Mouse (Mus musculus): ENCODE measurements around the gene Csrnp1. TPM values are rescaled to one million over a fixed set of nuclear protein-coding genes. Genes with fewer than 3 reads are reported as not detected.

The Csrnp1 gene
- polyA plus RNA-seq, 1 experiment from 2014 or later, result 5.1 TPM

DNA sequence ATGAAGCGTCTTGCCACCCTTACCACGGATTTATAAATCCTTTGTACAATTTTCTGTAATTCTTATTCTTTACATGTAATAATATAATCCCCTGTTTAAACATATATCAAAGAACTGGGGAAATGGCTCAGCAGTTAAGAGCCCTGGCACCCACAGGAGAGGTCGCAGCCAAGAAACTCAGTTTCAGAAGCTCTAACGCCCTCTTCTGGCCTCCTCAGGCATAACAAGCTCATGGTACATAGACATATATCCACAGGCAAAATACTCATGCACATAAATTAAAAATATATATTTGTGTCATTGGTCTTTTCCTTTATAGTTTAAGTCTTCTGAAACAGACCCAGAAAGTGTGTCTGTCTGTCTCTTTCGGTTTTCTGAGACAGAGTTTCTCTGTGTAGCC is 9.8 kb downstream of the Csrnp1 start:
- Histone ChIP-seq H3K9ac (ENCODE audit: low read depth, low read length) (no peak overlapping the region), H3K9me3 (ENCODE audit: control insufficient read depth, low read length) (no peaks in the 10 kb centered on the region), H3K27me3 (replicated peaks; ENCODE audit: control insufficient read depth, insufficient read depth, low read length) (no peaks in the 10 kb centered on the region), H3K4me3 (ENCODE audit: low read length) (no peak overlapping the region), H3K4me2 (ENCODE audit: low read depth, low read length) (no peak overlapping the region), H3K4me1 (ENCODE audit: control insufficient read depth, insufficient read depth, low read length) (peaks cover 30% of the 10 kb centered on the region), H3K27ac (ENCODE audit: low read length) (no peak overlapping the region), H3K36me3 (ENCODE audit: control insufficient read depth, insufficient read depth, low read length) (peaks cover 13% of the 10 kb centered on the region)
- 80% methylated on average over 5 of the region's 5 CpGs for WGBS
- ATAC-seq, result no peak

DNA sequence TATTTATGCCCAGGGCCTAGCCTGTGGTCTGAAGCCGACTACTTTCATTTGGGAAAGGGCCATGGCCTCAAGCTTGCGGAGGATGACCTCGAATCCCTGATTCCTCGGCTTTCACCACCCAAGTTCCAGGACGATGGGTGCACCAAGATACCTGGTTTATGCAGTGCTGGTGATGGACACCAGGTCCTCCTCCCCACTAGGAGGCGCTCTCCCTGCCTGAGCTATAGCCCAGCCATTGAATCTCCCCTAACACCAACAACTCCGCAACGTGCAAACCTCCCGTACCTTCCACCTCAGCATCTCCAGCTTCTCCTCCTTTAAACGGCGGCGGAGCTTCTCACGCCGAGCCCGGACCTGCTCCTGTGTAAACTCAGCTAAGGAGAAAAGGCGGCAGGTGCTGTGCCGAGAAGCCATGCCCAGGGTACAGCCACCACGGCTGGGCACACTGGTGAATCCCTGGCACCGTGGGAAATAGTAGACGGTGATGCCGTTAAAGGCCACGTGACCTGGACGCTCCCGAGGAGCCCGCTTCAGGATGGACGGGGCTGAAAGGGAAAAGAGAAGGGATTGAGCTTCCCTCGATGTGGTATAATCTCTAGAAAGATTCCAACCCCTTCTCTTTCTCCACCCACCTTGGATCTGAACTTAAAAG is 10.5 kb downstream of the Csrnp1 start:
- H3K9ac ChIP-seq (ENCODE audit: low read depth, low read length), result no peak overlapping the region
- no peak overlapping the region for H3K4me2 ChIP-seq (ENCODE audit: low read depth, low read length)
- H3K4me1 ChIP-seq (ENCODE audit: control insufficient read depth, insufficient read depth, low read length), result peaks cover 29% of the 10 kb centered on the region
- ATAC-seq, result no peak
- H3K27ac ChIP-seq (ENCODE audit: low read length), result no peak overlapping the region
- peaks cover 13% of the 10 kb centered on the region for H3K36me3 ChIP-seq (ENCODE audit: control insufficient read depth, insufficient read depth, low read length)
- no peaks in the 10 kb centered on the region for H3K9me3 ChIP-seq (ENCODE audit: control insufficient read depth, low read length)
- WGBS, result 92% methylated on average over 27 of the region's 27 CpGs
- no peaks in the 10 kb centered on the region for H3K27me3 ChIP-seq (replicated peaks; ENCODE audit: control insufficient read depth, insufficient read depth, low read length)
- H3K4me3 ChIP-seq (ENCODE audit: low read length), result no peak overlapping the region

DNA sequence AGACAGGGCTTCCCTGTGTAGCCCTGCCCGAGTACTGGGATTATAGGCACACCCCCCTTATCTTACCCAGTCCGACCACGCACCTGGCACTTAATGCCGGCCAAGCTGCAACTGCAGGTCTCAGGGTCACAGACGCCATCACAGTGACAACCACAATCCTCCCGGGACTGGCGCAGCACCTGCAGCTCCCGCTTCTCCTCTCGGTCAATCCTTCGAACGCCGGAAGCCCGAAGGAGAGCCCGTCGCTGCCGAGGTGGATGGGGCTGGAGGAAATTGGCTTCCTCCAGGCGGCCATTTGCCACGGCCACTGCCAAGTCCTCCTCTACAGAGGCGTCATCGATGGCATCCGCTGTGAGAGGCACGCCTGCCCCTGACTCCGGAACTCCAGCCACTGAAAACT is 11.2 kb downstream of the Csrnp1 start:
- WGBS, result 92% methylated on average over 23 of the region's 23 CpGs
- peaks cover 22% of the 10 kb centered on the region for H3K4me1 ChIP-seq (ENCODE audit: control insufficient read depth, insufficient read depth, low read length)
- no peak overlapping the region for H3K9ac ChIP-seq (ENCODE audit: low read depth, low read length)
- no peaks in the 10 kb centered on the region for H3K9me3 ChIP-seq (ENCODE audit: control insufficient read depth, low read length)
- H3K4me2 ChIP-seq (ENCODE audit: low read depth, low read length), result no peak overlapping the region
- H3K36me3 ChIP-seq (ENCODE audit: control insufficient read depth, insufficient read depth, low read length), result peaks cover 13% of the 10 kb centered on the region
- H3K27me3 ChIP-seq (replicated peaks; ENCODE audit: control insufficient read depth, insufficient read depth, low read length), result no peaks in the 10 kb centered on the region
- H3K27ac ChIP-seq (ENCODE audit: low read length), result no peak overlapping the region
- no peak for ATAC-seq
- no peak overlapping the region for H3K4me3 ChIP-seq (ENCODE audit: low read length)

DNA sequence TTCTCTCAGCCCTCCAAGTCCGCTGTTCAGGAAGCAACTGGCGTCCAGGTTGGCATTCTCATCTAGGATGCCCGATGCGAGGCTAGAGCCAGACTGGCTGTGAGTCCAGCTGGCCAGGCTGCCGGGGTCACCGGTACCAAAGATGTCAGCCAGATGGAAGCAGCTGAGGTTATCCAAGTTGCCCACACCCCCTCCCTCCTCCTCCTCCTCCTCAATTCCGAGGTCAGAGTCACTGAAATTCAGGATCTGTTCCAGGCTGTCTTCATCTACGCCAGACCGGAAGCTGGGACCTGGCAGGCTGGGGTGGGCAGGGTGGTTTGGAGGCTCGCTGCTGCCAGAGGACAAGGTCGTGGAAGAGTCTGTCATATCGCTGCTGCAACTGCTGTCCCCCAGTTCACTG is 11.9 kb downstream of the Csrnp1 start:
- Histone ChIP-seq H3K27ac (ENCODE audit: low read length) (no peak overlapping the region), H3K9ac (ENCODE audit: low read depth, low read length) (no peak overlapping the region), H3K27me3 (replicated peaks; ENCODE audit: control insufficient read depth, insufficient read depth, low read length) (no peaks in the 10 kb centered on the region), H3K36me3 (ENCODE audit: control insufficient read depth, insufficient read depth, low read length) (peaks cover 13% of the 10 kb centered on the region), H3K4me2 (ENCODE audit: low read depth, low read length) (no peak overlapping the region), H3K9me3 (ENCODE audit: control insufficient read depth, low read length) (no peaks in the 10 kb centered on the region), H3K4me1 (ENCODE audit: control insufficient read depth, insufficient read depth, low read length) (peaks cover 15% of the 10 kb centered on the region), H3K4me3 (ENCODE audit: low read length) (no peak overlapping the region)
- 84% methylated on average over 12 of the region's 12 CpGs for WGBS
- ATAC-seq, result no peak

DNA sequence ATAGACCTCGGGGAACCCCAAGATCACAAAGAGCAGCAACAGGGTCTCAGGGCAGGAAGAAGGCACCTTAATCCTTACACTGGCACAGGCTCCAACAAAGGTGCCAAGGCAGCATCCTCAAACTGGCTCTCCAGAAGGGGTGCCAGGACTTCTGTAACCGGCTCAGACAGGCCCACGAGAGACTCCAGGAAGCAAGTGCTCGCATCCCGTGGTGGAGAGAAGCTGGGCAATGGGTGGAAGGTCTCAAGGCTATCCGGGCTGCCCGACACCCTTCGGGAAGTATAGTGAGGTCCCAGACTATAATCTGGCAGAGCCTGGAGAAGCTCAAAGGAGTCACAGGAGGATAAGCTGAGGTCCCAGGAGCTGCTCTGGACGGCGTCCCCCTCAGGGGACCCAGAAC is 12.3 kb downstream of the Csrnp1 start:
- Histone ChIP-seq H3K4me3 (ENCODE audit: low read length) (no peak overlapping the region), H3K36me3 (ENCODE audit: control insufficient read depth, insufficient read depth, low read length) (peaks cover 13% of the 10 kb centered on the region), H3K27ac (ENCODE audit: low read length) (no peak overlapping the region), H3K4me2 (ENCODE audit: low read depth, low read length) (no peak overlapping the region), H3K9ac (ENCODE audit: low read depth, low read length) (no peak overlapping the region), H3K9me3 (ENCODE audit: control insufficient read depth, low read length) (no peaks in the 10 kb centered on the region), H3K4me1 (ENCODE audit: control insufficient read depth, insufficient read depth, low read length) (peaks cover 11% of the 10 kb centered on the region), H3K27me3 (replicated peaks; ENCODE audit: control insufficient read depth, insufficient read depth, low read length) (no peaks in the 10 kb centered on the region)
- no peak for ATAC-seq
- WGBS, result 94% methylated on average over 10 of the region's 10 CpGs

DNA sequence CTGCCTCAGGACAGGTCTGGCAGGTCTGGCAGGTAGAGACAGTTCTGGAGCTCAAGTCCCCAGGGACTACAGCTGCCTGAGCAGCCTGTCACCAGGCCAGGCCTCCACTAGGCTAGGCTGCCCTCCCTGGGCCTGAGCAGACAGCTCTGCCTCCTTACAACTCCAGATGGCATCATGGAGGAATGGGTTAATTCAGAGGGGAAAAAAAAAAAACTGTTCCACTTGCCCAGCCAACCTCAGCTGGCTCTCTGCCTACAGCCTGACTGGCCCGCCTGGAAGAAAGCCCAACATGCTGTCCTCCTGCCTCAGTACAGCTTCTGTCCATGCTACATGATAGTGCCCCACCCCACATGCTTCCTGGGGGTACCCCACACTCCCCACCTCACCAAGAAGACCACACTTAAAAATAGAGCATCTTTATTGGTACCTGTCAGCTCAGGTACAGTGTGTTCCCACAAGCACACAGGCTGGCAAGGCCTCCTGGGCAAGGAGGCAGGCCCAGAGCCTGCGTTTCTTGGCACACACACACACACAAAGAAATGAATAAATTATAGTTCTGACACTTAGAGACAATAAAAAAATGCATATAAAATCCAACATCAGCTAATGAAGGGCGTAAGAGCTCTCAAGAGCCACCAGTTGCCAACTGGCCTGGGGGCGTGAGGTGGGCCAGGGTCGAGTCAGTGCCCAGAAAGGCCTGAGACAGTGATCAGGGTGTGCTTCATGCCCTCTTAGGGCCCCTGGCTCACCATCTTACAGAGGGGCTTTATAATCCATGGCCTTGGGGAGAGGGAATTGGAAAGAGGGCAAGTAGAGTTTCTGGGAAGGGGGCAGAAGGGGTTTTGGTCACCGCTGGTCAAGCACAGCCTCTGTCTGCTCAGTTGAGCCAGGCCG is 13.4 kb downstream of the Csrnp1 start:
- H3K27me3 ChIP-seq (replicated peaks; ENCODE audit: control insufficient read depth, insufficient read depth, low read length), result no peaks in the 10 kb centered on the region
- no peak overlapping the region for H3K4me2 ChIP-seq (ENCODE audit: low read depth, low read length)
- no peak; the same call in 1 of the 2 replicates for ATAC-seq
- H3K4me1 ChIP-seq (ENCODE audit: control insufficient read depth, insufficient read depth, low read length), result 0 out of 2 replicates have a peak, but pooled peaks cover 2% of the 10 kb centered on the region
- H3K36me3 ChIP-seq (ENCODE audit: control insufficient read depth, insufficient read depth, low read length), result peaks cover 13% of the 10 kb centered on the region
- no peak overlapping the region for H3K4me3 ChIP-seq (ENCODE audit: low read length)
- WGBS, result 79% methylated on average over 7 of the region's 7 CpGs
- no peak overlapping the region for H3K9ac ChIP-seq (ENCODE audit: low read depth, low read length)
- no peaks in the 10 kb centered on the region for H3K9me3 ChIP-seq (ENCODE audit: control insufficient read depth, low read length)
- no peak overlapping the region for H3K27ac ChIP-seq (ENCODE audit: low read length)

DNA sequence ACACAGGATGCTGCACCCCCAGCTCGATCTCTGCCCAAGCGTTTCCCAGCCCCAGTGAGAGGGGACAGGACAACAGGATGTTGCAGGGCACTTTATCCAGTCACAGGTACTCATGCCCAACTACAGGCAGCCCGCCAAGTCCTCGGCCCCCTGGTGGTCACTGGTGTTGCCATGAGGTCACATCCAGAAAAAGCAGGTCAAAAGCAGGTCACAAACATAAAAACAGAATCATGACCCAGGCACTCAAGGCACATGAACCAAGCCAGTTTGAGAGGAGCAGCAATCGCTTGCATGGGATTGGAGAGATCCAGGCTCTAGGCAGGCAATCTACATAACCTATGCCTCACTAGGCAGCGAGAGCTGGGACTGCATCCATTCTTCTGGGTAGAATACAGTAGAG is 14.2 kb downstream of the Csrnp1 start:
- no peak overlapping the region for H3K27ac ChIP-seq (ENCODE audit: low read length)

DNA sequence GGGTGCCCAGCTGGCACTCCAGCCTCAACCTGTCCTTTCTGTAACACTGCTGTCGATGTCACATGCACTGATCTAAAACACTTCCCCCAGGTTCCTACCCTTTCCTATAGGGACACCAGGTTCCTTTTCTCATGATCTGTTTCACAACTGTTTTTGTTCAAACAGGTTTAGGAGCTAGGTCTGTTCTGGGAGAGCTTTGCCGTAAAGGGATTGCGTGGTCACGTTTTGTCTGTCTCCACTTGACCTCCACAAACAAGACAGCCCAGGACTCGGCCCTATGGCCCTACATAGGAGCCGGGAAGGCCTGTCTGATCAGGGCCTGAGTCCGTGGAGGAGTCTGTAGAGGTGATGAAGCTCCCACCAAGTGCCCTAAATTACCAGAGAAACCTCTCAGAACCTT is 14.6 kb downstream of the Csrnp1 start:
- Histone ChIP-seq H3K4me2 (ENCODE audit: low read depth, low read length) (no peak overlapping the region), H3K4me3 (ENCODE audit: low read length) (no peak overlapping the region), H3K27me3 (replicated peaks; ENCODE audit: control insufficient read depth, insufficient read depth, low read length) (no peaks in the 10 kb centered on the region), H3K27ac (ENCODE audit: low read length) (no peak overlapping the region), H3K9ac (ENCODE audit: low read depth, low read length) (no peak overlapping the region), H3K4me1 (ENCODE audit: control insufficient read depth, insufficient read depth, low read length) (0 out of 2 replicates have a peak, but pooled peaks cover 2% of the 10 kb centered on the region), H3K9me3 (ENCODE audit: control insufficient read depth, low read length) (no peaks in the 10 kb centered on the region), H3K36me3 (ENCODE audit: control insufficient read depth, insufficient read depth, low read length) (peaks cover 13% of the 10 kb centered on the region)
- no peak for ATAC-seq
- 79% methylated on average over 7 of the region's 7 CpGs for WGBS

More for the DNA sequence above, 14.2 kb downstream of the Csrnp1 start:
- Histone ChIP-seq H3K27me3 (replicated peaks; ENCODE audit: control insufficient read depth, insufficient read depth, low read length) (no peaks in the 10 kb centered on the region), H3K9ac (ENCODE audit: low read depth, low read length) (no peak overlapping the region), H3K4me2 (ENCODE audit: low read depth, low read length) (no peak overlapping the region), H3K36me3 (ENCODE audit: control insufficient read depth, insufficient read depth, low read length) (peaks cover 13% of the 10 kb centered on the region), H3K4me3 (ENCODE audit: low read length) (no peak overlapping the region), H3K9me3 (ENCODE audit: control insufficient read depth, low read length) (no peaks in the 10 kb centered on the region), H3K4me1 (ENCODE audit: control insufficient read depth, insufficient read depth, low read length) (0 out of 2 replicates have a peak, but pooled peaks cover 2% of the 10 kb centered on the region)
- ATAC-seq, result no peak
- WGBS, result 43% methylated on average over 6 of the region's 6 CpGs

DNA sequence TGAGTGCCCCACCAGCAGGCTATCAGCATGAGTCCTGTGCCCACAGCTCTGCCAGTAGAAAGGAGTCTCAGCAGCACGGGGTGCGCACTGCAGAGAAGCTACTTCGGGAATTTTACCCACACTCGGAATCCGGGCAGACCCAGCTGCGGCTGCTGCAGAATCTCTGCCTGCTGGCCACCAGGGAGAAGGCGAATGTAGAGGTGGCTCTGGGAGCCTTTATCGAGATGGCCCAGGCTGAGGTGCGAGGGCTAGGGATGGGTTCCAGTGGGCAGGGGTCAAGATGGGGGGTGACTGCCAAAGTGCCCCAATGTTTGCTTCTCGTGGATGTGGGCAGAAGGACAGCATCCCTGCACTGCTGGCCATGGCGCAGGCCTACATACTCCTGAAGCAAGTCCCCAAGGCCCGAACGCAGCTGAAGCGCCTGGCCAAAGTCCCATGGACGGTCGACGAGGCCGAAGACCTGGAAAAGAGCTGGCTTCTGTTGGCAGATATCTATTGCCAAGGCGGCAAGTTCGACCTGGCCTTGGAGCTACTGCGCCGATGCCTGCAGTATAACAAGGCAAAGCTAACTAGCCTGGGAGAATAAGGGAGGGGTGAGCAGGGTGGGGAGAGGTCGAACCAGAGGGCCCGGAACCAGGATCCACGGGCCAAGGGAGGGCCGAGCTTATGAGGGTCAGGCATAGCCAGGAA is 18.1 kb downstream of the Csrnp1 start:
- H3K4me3 ChIP-seq (ENCODE audit: low read length), result no peak overlapping the region
- no peaks in the 10 kb centered on the region for H3K36me3 ChIP-seq (ENCODE audit: control insufficient read depth, insufficient read depth, low read length)
- WGBS, result 84% methylated on average over 26 of the region's 26 CpGs
- H3K4me1 ChIP-seq (ENCODE audit: control insufficient read depth, insufficient read depth, low read length), result peaks cover 6% of the 10 kb centered on the region; the same call in 1 of the 2 replicates
- no peak overlapping the region for H3K9ac ChIP-seq (ENCODE audit: low read depth, low read length)
- ATAC-seq, result no peak
- H3K4me2 ChIP-seq (ENCODE audit: low read depth, low read length), result no peak overlapping the region
- H3K27ac ChIP-seq (ENCODE audit: low read length), result no peak overlapping the region
- H3K27me3 ChIP-seq (replicated peaks; ENCODE audit: control insufficient read depth, insufficient read depth, low read length), result no peaks in the 10 kb centered on the region
- no peaks in the 10 kb centered on the region for H3K9me3 ChIP-seq (ENCODE audit: control insufficient read depth, low read length)

Measured in intestine, embryonic 16.5 days (tissue).